8 mouse cellular contexts compared by ENCODE assay signal in genomic region chr3:51603705-51604291, GRCm38 (mm10). TPM values are rescaled to one million over a fixed set of nuclear protein-coding genes. Genes with fewer than 3 reads are reported as not detected.
DNase-seq lines count a peak whose midpoint lies in the region; ATAC-seq and TF ChIP-seq lines count a peak whose summit lies in the region.

No protein-coding gene starts in this region.

- intact Hi-C loops in left cerebral cortex, adult 2 months (cut with DNase I) = no loop called here

- WGBS in forebrain, embryonic 15.5 days = 21% methylated on average over 15 of the region's 15 CpGs
- WGBS in liver, embryonic 11.5 days = 89% methylated on average over 15 of the region's 15 CpGs
- WGBS in heart, embryonic 12.5 days = 91% methylated on average over 15 of the region's 15 CpGs

- no peaks in the 10 kb centered on the region for H3K9me3 ChIP-seq in forebrain, embryonic 15.5 days
- H3K9me3 ChIP-seq in liver, embryonic 11.5 days (ENCODE audit: control insufficient read depth, low read length) = no peaks in the 10 kb centered on the region
- H3K9me3 ChIP-seq in heart, embryonic 12.5 days (replicated peaks) = 0 out of 2 replicates have a peak, but pooled peaks cover 5% of the 10 kb centered on the region

- peak; percentile 94 for ATAC-seq in forebrain, embryonic 15.5 days (replicated peaks)
- no peak for ATAC-seq in liver, embryonic 11.5 days (replicated peaks; ENCODE audit: low FRiP score)
- no peak for ATAC-seq in heart, embryonic 12.5 days (ENCODE audit: insufficient number of reproducible peaks, low FRiP score)

- H3K4me1 ChIP-seq in forebrain, embryonic 15.5 days = peaks cover 19% of the 10 kb centered on the region; the same call in 1 of the 2 replicates
- H3K4me1 ChIP-seq in liver, embryonic 11.5 days (replicated peaks; ENCODE audit: control insufficient read depth, insufficient read depth, low read length) = no peaks in the 10 kb centered on the region
- H3K4me1 ChIP-seq in heart, embryonic 12.5 days (replicated peaks) = no peaks in the 10 kb centered on the region

- no peak overlapping the region; the same call in 1 of the 2 replicates for H3K4me2 ChIP-seq in forebrain, embryonic 15.5 days (replicated peaks)
- H3K4me2 ChIP-seq in liver, embryonic 11.5 days = no peak overlapping the region
- H3K4me2 ChIP-seq in heart, embryonic 12.5 days = no peak overlapping the region

- peak overlapping the region; percentile 89 for H3K27ac ChIP-seq in forebrain, embryonic 15.5 days (replicated peaks)
- no peak overlapping the region for H3K27ac ChIP-seq in left cerebral cortex, adult 2 months
- no peak overlapping the region for H3K27ac ChIP-seq in liver, embryonic 11.5 days (ENCODE audit: low read depth, low read length)
- no peak overlapping the region for H3K27ac ChIP-seq in heart, embryonic 12.5 days (ENCODE audit: poor library complexity, severe bottlenecking)

- no peak for TF ChIP-seq CTCF in left cerebral cortex, adult 2 months (IDR thresholded peaks at IDR 0.05)

- no peaks in the 10 kb centered on the region for H3K27me3 ChIP-seq in forebrain, embryonic 15.5 days
- H3K27me3 ChIP-seq in liver, embryonic 11.5 days (replicated peaks; ENCODE audit: control insufficient read depth, insufficient read depth, low read length) = no peaks in the 10 kb centered on the region
- no peaks in the 10 kb centered on the region for H3K27me3 ChIP-seq in heart, embryonic 12.5 days (replicated peaks)

- H3K4me3 ChIP-seq in forebrain, embryonic 15.5 days = no peak overlapping the region
- no peak overlapping the region for H3K4me3 ChIP-seq in left cerebral cortex, adult 2 months
- H3K4me3 ChIP-seq in liver, embryonic 11.5 days (ENCODE audit: low read depth, low read length) = no peak overlapping the region
- no peak overlapping the region for H3K4me3 ChIP-seq in heart, embryonic 12.5 days

- peak; percentile 17 for DNase-seq in kidney, postnatal 14 days
- no peak for DNase-seq in kidney, adult 8-10 months
- peak; percentile 45 for DNase-seq in NIH3T3 (ENCODE audit: low read depth)
- peak; percentile 67 to 70 for DNase-seq in left cerebral cortex, adult 2 months (ENCODE audit: extremely low spot score in 1 of 2, low spot score in 2 of 2)
- peak; percentile 92 for DNase-seq in right cerebral cortex, postnatal 10 days (ENCODE audit: low spot score in 2 of 2)
- DNase-seq in liver, embryonic 11.5 days (ENCODE audit: low spot score) = no peak

- no peak overlapping the region for H3K9ac ChIP-seq in forebrain, embryonic 15.5 days (replicated peaks)
- H3K9ac ChIP-seq in liver, embryonic 11.5 days (ENCODE audit: low read depth, low read length) = no peak overlapping the region
- H3K9ac ChIP-seq in heart, embryonic 12.5 days = no peak overlapping the region

- H3K36me3 ChIP-seq in forebrain, embryonic 15.5 days = no peaks in the 10 kb centered on the region
- no peaks in the 10 kb centered on the region for H3K36me3 ChIP-seq in liver, embryonic 11.5 days (ENCODE audit: control insufficient read depth, insufficient read depth, low read length)
- H3K36me3 ChIP-seq in heart, embryonic 12.5 days = no peaks in the 10 kb centered on the region

RNA-seq across cellular contexts. Expression of gene Setd7, which starts 43.1 kb away (rescaled TPM):
- 4.4 and 5.5 TPM in 2 replicates for polyA plus RNA-seq in forebrain, embryonic 15.5 days (2015; fragmentation: Nextera tagmentation; extraction: Ambion mirVana)
- 100 to 1,000 TPM; 133 to 143 TPM for total RNA-seq in left cerebral cortex, adult 2 months (2021)
- 2.3 and 2.4 TPM in 2 replicates for polyA plus RNA-seq in liver, embryonic 11.5 days (2014; fragmentation: Nextera tagmentation; extraction: Ambion mirVana)
- 3.6 and 4.1 TPM in 2 replicates for polyA plus RNA-seq in heart, embryonic 12.5 days (2016; fragmentation: Nextera tagmentation; extraction: Ambion mirVana)

RNA-seq across cellular contexts. Expression of gene Mgst2, which starts 56.4 kb away (rescaled TPM):
- polyA plus RNA-seq in forebrain, embryonic 15.5 days (2015; fragmentation: Nextera tagmentation; extraction: Ambion mirVana) = 0.36 and 0.95 TPM in 2 replicates
- total RNA-seq in left cerebral cortex, adult 2 months (2021) = not detected
- 16.5 and 16.6 TPM in 2 replicates for polyA plus RNA-seq in liver, embryonic 11.5 days (2014; fragmentation: Nextera tagmentation; extraction: Ambion mirVana)
- 1.2 and 2.5 TPM in 2 replicates for polyA plus RNA-seq in heart, embryonic 12.5 days (2016; fragmentation: Nextera tagmentation; extraction: Ambion mirVana)

Comparison
In these comparisons a context has a peak if more than half of its experiments do, and no peak if none do; other contexts are left out.
1. DNase-seq: peak in kidney, postnatal 14 days (single experiment), NIH3T3 (single experiment), left cerebral cortex, adult 2 months (2 of 2) and right cerebral cortex, postnatal 10 days (2 of 2); none in kidney, adult 8-10 months (0 of 2) and liver, embryonic 11.5 days (single experiment).